Mouse (Mus musculus) thymus, adult 2 months (tissue): ENCODE measurements around the gene Svep1. TPM values are rescaled to one million over a fixed set of nuclear protein-coding genes. Genes with fewer than 3 reads are reported as not detected.

Source experiments
- DNase-seq: peaks from one replicate; pipeline ENCODE4 v3.0.0; 2021
- H3K27ac ChIP-seq: fragments of 200-500 bp; 2 replicates; pipeline ENCODE4 v1.5.1; 2012; ENCODE audit warnings: low read length, control low read depth; ENCODE audit not compliant: control insufficient read depth, insufficient read depth
- H3K27me3 ChIP-seq: fragments of 200-500 bp; 2 replicates; pipeline ENCODE4 v1.6.1; 2012; ENCODE audit warnings: mild to moderate bottlenecking, low read length, moderate library complexity, mixed read lengths; ENCODE audit not compliant: control insufficient read depth, insufficient read depth
- H3K36me3 ChIP-seq: fragments of 200-500 bp; 2 replicates; pipeline ENCODE4 v1.6.1; 2012; ENCODE audit warnings: mild to moderate bottlenecking, low read length, moderate library complexity; ENCODE audit not compliant: control insufficient read depth, insufficient read depth
- H3K4me1 ChIP-seq: fragments of 200-500 bp; replicated peaks from 2 replicates; pipeline ENCODE4 v1.6.1; 2012; ENCODE audit warnings: low read length; ENCODE audit not compliant: control insufficient read depth, insufficient read depth
- H3K4me3 ChIP-seq: fragments of 200-500 bp; 2 replicates; pipeline ENCODE4 v1.5.1; 2012; ENCODE audit warnings: mild to moderate bottlenecking, low read length, control low read depth, moderate library complexity; ENCODE audit not compliant: control insufficient read depth, insufficient read depth
- CTCF ChIP-seq: fragments of 200-500 bp; IDR thresholded peaks from 2 replicates; pipeline ENCODE4 v1.5.1; 2012; ENCODE audit warnings: mild to moderate bottlenecking, control low read depth, low read length, moderate library complexity, borderline replicate concordance; ENCODE audit not compliant: control insufficient read depth, poor library complexity, insufficient read depth; ENCODE audit errors: extremely low read depth
- POLR2A ChIP-seq: fragments of 200-500 bp; IDR thresholded peaks from 2 replicates; pipeline ENCODE4 v1.6.1; 2012; ENCODE audit warnings: mild to moderate bottlenecking, low read length, control low read depth, moderate library complexity; ENCODE audit not compliant: control insufficient read depth, poor library complexity, insufficient read depth; ENCODE audit errors: extremely low read depth
- WGBS: fragments of 180-500 bp; shearing (Covaris S2); methylation state at CpG from one replicate; pipeline ENCODE4 v1.1.7; 2018; 5-methylcytosine and 5-hydroxymethylcytosine counted together
- polyA plus RNA-seq: library from polyadenylated mRNA; depleted of rRNA; stranded (reverse); fragments of >200 nt; gene quantifications from 2 replicates; pipeline ENCODE4 v1.2.3, GENCODE M21; 2012

Gene Svep1
- polyA plus RNA-seq, 1 experiment: 1.4 TPM

DNA sequence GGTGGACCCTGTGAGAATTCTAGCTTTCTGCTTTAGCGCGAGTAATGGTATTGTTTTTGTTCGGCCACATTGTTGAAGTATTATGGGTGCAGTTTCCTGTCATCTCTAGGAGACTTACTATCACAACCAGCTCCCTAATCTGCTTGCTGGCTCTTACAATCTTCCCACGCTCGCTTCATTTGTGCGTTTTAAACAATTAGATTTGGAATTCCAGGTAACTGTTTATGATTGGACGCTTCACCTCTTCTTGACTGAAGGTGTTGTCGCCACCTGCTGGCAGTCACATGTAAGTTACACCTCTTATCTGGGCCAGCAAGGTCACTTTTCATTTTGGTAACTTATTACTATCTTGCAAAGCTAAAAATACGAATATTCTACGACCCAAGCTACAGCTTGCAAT lies 127.0 kb downstream of the Svep1 start:
- Histone ChIP-seq H3K27me3 (no peaks in the 10 kb centered on the region), H3K27ac (no peak overlapping the region), H3K4me3 (no peak overlapping the region), H3K4me1 (peaks cover 8% of the 10 kb centered on the region), H3K36me3 (no peaks in the 10 kb centered on the region)
- WGBS: 30% methylated on average over 10 of the region's 10 CpGs
- DNase-seq: peak; percentile 52
- TF ChIP-seq POLR2A: no peak
- no peak for TF ChIP-seq CTCF

DNA sequence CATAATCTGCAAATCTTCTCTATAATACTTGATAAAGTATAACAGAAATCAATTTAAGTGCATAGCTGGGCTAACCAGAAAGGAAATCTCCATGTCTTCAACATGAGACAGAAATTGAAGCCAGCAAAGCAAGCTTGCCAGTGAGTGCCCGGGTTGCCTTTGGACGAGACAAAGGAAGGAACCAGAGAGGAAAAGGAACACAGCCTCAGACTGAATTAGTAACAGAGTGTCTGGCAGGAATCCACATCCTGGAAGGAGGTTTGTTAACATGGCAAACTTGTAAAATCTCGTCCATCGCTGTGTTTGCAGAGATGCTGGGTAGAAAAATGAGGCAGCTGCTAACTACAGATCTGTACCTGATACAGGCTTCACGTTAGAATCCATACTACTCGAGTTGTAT lies 128.7 kb downstream of the Svep1 start:
- no peak for TF ChIP-seq CTCF
- no peak for TF ChIP-seq POLR2A
- Histone ChIP-seq H3K4me3 (no peak overlapping the region), H3K27me3 (no peaks in the 10 kb centered on the region), H3K27ac (no peak overlapping the region), H3K4me1 (peaks cover 8% of the 10 kb centered on the region), H3K36me3 (no peaks in the 10 kb centered on the region)
- no peak for DNase-seq
- WGBS: 76% methylated on average over 6 of the region's 6 CpGs

DNA sequence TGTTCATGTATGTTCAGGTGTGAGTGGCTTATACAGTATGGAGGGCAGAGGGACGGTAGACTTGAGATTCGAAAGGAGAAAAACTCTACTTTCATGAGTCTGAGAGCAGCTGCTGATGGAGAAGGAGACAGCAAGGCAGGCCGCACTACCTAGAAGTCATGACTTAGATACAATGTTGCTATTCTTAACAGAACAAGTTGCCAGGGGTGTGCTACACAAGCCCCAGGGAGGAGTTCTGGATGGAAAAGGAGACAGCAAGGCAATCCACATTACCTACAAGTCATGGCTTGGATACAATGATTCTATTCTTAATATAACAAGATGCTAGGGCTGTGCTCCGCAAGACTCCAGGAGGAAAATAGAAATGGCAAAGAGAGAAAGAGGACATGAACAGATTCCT lies 129.1 kb downstream of the Svep1 start:
- no peak for DNase-seq
- WGBS: over 99% methylated on average over 4 of the region's 4 CpGs
- no peak overlapping the region for H3K27ac ChIP-seq
- H3K27me3 ChIP-seq: no peaks in the 10 kb centered on the region
- TF ChIP-seq POLR2A: no peak
- TF ChIP-seq CTCF: no peak
- no peaks in the 10 kb centered on the region for H3K36me3 ChIP-seq
- peaks cover 8% of the 10 kb centered on the region for H3K4me1 ChIP-seq
- H3K4me3 ChIP-seq: no peak overlapping the region

DNA sequence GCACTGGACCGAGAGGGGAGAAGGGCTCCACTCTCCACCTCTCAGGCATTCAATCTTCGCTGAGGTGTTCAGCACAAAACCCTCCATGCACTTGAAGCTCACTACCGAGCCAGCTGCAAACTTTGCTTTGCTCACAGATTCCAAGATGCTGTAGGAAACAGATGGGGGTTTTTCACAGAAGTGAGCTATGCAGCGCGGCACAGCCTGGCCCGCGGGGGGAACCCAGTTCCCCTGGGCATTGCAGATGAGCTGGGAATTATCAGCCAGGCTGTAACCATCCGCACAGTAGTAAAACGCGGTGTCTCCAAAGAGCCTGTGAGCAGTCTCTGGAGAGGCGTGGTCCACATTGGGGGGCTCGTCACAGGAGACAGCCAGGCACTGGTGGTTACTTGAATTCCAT lies 133.8 kb downstream of the Svep1 start:
- no peak for TF ChIP-seq CTCF
- no peak for TF ChIP-seq POLR2A
- no peak overlapping the region for H3K4me3 ChIP-seq

DNA sequence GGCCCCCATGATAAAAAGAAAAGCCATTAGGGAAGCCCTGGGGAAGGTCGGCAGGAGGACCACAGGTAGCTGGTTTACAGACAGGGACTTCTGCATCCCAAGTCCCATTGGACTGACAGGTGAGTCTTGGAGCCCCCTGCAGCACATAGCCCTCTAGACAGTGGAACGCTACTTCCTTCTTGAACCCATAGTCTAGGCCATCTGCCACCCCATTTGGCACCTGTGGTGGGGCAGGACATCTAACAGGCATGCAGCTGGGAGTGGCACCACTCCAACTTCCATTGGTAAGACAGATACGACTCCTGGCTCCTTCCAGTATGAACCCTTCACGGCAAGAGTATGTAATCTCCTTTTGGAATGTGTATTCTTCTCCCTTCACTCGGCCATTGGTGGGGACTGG lies 137.8 kb downstream of the Svep1 start:
- Histone ChIP-seq H3K4me1 (peaks cover 4% of the 10 kb centered on the region), H3K27ac (no peak overlapping the region), H3K36me3 (no peaks in the 10 kb centered on the region), H3K27me3 (no peaks in the 10 kb centered on the region), H3K4me3 (no peak overlapping the region)
- no peak for DNase-seq
- WGBS: 95% methylated on average over 5 of the region's 5 CpGs
- no peak for TF ChIP-seq POLR2A
- no peak for TF ChIP-seq CTCF

More for the DNA sequence above, 133.8 kb downstream of the Svep1 start:
- H3K27ac ChIP-seq: no peak overlapping the region
- H3K4me1 ChIP-seq: no peaks in the 10 kb centered on the region
- H3K27me3 ChIP-seq: no peaks in the 10 kb centered on the region
- DNase-seq: no peak
- WGBS: 93% methylated on average over 12 of the region's 12 CpGs
- no peaks in the 10 kb centered on the region for H3K36me3 ChIP-seq

DNA sequence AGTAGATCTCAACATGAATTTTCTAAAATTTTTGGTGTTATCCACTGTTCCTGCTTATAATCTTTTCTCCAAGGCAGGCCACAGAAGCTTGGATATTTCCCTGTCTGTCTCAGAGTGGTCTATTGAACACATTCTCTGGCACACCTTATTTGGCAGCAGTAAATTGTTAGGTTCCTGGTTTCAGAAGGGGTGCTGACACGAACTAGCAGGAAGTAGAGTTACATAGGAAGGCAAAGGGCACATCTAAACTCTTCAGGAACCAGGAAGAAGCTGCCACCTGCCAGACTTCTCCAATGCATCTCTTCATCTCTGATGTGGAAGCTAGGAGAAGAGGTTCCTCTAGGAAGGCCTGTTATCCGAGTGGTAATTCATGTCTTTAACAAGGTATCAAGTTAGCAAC lies 141.9 kb downstream of the Svep1 start:
- Histone ChIP-seq H3K36me3 (no peaks in the 10 kb centered on the region), H3K27ac (no peak overlapping the region), H3K27me3 (no peaks in the 10 kb centered on the region), H3K4me3 (no peak overlapping the region), H3K4me1 (peaks cover 9% of the 10 kb centered on the region)
- TF ChIP-seq CTCF: no peak
- TF ChIP-seq POLR2A: no peak
- WGBS: 16% methylated on average over 2 of the region's 2 CpGs
- no peak for DNase-seq

DNA sequence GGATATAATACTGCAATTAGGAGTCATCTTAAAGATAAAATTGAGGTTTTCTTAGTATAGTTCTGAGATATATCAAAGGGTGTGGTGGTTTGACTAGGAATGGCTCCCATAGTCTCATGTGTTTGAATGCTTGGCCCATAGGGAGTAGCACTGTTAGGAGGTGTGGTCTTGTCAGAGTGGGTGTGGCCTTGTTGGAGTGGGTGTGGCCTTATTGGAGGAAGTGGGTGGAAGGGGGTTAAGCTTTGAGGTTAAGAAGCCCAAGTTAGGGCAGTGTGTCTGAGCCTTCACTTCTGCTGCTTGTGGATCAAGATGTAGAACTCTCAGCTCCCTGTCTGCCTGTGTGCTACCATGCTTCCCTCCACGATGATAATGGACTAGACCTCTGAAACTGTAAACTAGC lies 143.7 kb downstream of the Svep1 start:
- Histone ChIP-seq H3K4me1 (peaks cover 9% of the 10 kb centered on the region), H3K27me3 (no peaks in the 10 kb centered on the region), H3K4me3 (no peak overlapping the region), H3K36me3 (no peaks in the 10 kb centered on the region), H3K27ac (no peak overlapping the region)
- 40% methylated on average over 1 of the region's 1 CpGs for WGBS
- no peak for DNase-seq
- TF ChIP-seq CTCF: no peak
- TF ChIP-seq POLR2A: no peak

DNA sequence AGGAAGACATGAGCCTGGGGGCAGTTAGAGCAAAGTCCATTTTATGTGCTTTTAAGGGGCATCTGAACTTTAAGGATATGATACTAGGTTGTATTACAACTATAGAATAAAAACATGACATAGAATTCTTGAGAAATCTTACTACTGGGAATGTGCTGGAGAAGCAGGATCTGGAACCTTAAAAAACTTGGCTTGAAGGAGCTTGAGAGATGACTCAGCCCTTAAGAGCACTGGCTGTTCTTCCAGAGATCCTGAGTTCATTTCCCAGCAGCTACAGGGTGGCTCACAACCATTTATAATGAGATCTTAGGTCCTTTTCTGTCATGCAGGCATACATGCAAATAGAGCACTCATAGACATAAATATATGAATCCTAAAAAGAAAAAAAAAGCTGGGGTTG lies 151.0 kb downstream of the Svep1 start:
- Histone ChIP-seq H3K27ac (no peak overlapping the region), H3K4me3 (no peak overlapping the region), H3K36me3 (no peaks in the 10 kb centered on the region), H3K4me1 (peaks cover 6% of the 10 kb centered on the region), H3K27me3 (no peaks in the 10 kb centered on the region)
- DNase-seq: no peak
- no peak for TF ChIP-seq CTCF
- no peak for TF ChIP-seq POLR2A
